Mouse (Mus musculus) brain, embryonic 14.5 days (tissue): ENCODE measurements around the gene Nacc2. TPM values are rescaled to one million over a fixed set of nuclear protein-coding genes. Genes with fewer than 3 reads are reported as not detected.

ENCODE experiments used
- DNase-seq: peaks from one replicate; pipeline ENCODE4 v3.0.0-alpha.2; 2011; ENCODE audit warnings: low read depth
- CTCF ChIP-seq: fragments of 200-500 bp; IDR thresholded peaks from 2 replicates; pipeline ENCODE4 v1.5.1; 2012; ENCODE audit warnings: inconsistent platforms, mild to moderate bottlenecking, moderate library complexity, borderline replicate concordance; ENCODE audit not compliant: insufficient read depth, insufficient read length; ENCODE audit errors: extremely low read depth
- POLR2A ChIP-seq: fragments of 200-500 bp; IDR thresholded peaks from 2 replicates; pipeline ENCODE4 v1.6.1; 2012; ENCODE audit warnings: mild to moderate bottlenecking, inconsistent platforms, borderline replicate concordance; ENCODE audit not compliant: poor library complexity, insufficient read depth, insufficient read length, severe bottlenecking; ENCODE audit errors: extremely low read depth
- polyA plus RNA-seq: library from polyadenylated mRNA; depleted of rRNA; stranded (reverse); fragments of >200 nt; gene quantifications from 2 replicates; pipeline ENCODE4 v1.2.3, GENCODE M21; 2012

Gene Nacc2
- polyA plus RNA-seq, 1 experiment = 14.8 TPM

GRCm38 (mm10) chr2:26089005-26089404, 34.0 kb downstream of the Nacc2 start:
- DNase-seq = no peak
- no peak for TF ChIP-seq POLR2A
- TF ChIP-seq CTCF = no peak

GRCm38 (mm10) chr2:26086926-26087600, 36.0 kb downstream of the Nacc2 start:
- DNase-seq = no peak
- TF ChIP-seq POLR2A = no peak
- no peak for TF ChIP-seq CTCF

- DNase-seq = no peak
- TF ChIP-seq CTCF (no peak), POLR2A (no peak)
Observed at GRCm38 (mm10) chr2:26086505-26086904, 36.5 kb downstream of the Nacc2 start.

- TF ChIP-seq POLR2A (no peak), CTCF (no peak)
- no peak for DNase-seq
Observed at GRCm38 (mm10) chr2:26082883-26083282, 40.1 kb downstream of the Nacc2 start.

- no peak for TF ChIP-seq POLR2A
- no peak for TF ChIP-seq CTCF
- no peak for DNase-seq
Observed at GRCm38 (mm10) chr2:26080830-26081229, 42.2 kb downstream of the Nacc2 start.

GRCm38 (mm10) chr2:26079409-26079808, 43.6 kb downstream of the Nacc2 start:
- DNase-seq = no peak
- TF ChIP-seq CTCF = no peak
- no peak for TF ChIP-seq POLR2A

- TF ChIP-seq CTCF (no peak), POLR2A (no peak)
- DNase-seq = no peak
Observed at GRCm38 (mm10) chr2:26077068-26077467, 46.0 kb downstream of the Nacc2 start.

GRCm38 (mm10) chr2:26076121-26076520, 46.9 kb downstream of the Nacc2 start:
- DNase-seq = no peak
- no peak for TF ChIP-seq CTCF

GRCm38 (mm10) chr2:26074551-26074950, 48.5 kb downstream of the Nacc2 start:
- DNase-seq = no peak
- TF ChIP-seq POLR2A (no peak), CTCF (no peak)

- no peak for TF ChIP-seq CTCF
- TF ChIP-seq POLR2A = no peak
Observed at GRCm38 (mm10) chr2:26068592-26068991, 54.4 kb downstream of the Nacc2 start.

GRCm38 (mm10) chr2:26068175-26068574, 54.8 kb downstream of the Nacc2 start:
- DNase-seq = no peak
- no peak for TF ChIP-seq POLR2A
- no peak for TF ChIP-seq CTCF

More at GRCm38 (mm10) chr2:26068592-26068991, 54.4 kb downstream of the Nacc2 start:
- DNase-seq = no peak

GRCm38 (mm10) chr2:26066527-26066926, 56.5 kb downstream of the Nacc2 start:
- DNase-seq = peak; percentile 83

GRCm38 (mm10) chr2:26062742-26063427, 60.1 kb downstream of the Nacc2 start:
- TF ChIP-seq POLR2A = no peak
- no peak for TF ChIP-seq CTCF
- no peak for DNase-seq

More at GRCm38 (mm10) chr2:26066527-26066926, 56.5 kb downstream of the Nacc2 start:
- TF ChIP-seq POLR2A = no peak
- no peak for TF ChIP-seq CTCF
